Mouse (Mus musculus): ENCODE results near the gene Fosl2.

Fosl2 gene

GRCm38 (mm10) chr5:32135336-32136206, at the start of gene Fosl2:
Gene Fosl2 (plus strand): TSS chr5:32135801.
- DNase-seq (ENCODE audit: low read depth, low spot score): peak; percentile 97

DNA sequence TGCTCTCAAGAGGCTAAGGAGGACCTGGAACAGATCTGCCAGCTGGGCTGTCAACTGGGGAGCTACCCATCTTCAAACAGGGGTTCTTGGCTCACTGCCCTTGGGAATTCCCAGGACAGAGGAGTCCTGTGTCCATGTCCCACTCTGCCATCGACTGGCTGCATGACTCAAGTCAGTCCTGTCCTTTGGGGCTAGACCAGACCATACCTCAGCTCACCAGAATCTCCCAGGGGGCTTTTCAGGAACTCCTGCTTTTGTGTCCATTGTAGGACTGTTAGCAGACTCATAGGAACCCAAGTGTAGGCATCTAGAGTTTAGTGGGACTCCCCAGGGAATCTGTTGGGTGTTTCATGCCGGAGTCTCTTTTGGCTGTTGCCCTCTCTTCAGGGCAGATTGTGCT, 49.6 kb upstream of the Fosl2 start:
- DNase-seq (ENCODE audit: low read depth, low spot score): no peak

- no peak for DNase-seq (ENCODE audit: low read depth, low spot score)
Observed at GRCm38 (mm10) chr5:32086526-32087090, 49.0 kb upstream of the Fosl2 start.

GRCm38 (mm10) chr5:32089481-32089880, 46.1 kb upstream of the Fosl2 start:
- no peak for DNase-seq (ENCODE audit: low read depth, low spot score)

DNA sequence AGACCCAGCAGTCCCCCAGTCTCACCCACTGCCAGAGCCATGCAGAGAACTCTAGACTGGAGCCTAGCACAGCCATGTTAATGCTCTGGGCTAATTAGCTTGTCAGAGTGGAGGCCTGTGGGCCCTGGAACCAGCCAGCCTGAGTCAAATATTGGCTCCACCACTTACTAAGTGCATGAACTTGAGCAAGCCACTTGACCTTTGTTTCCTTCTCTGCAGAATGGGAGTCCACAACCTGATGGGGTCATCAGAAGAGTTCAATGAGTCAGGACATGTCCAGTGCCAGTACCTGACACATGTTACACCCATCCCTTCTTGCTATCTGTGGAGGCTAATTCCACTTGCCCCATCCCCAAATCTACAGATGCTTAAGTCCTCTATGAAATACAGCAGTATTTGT, 43.3 kb upstream of the Fosl2 start:
- no peak for DNase-seq (ENCODE audit: low read depth, low spot score)

- DNase-seq (ENCODE audit: low read depth, low spot score): no peak
Observed at GRCm38 (mm10) chr5:32098691-32099090, 36.9 kb upstream of the Fosl2 start.

GRCm38 (mm10) chr5:32102484-32102883, 33.1 kb upstream of the Fosl2 start:
- DNase-seq (ENCODE audit: low read depth, low spot score): no peak

- DNase-seq (ENCODE audit: low read depth, low spot score): no peak
Observed at GRCm38 (mm10) chr5:32102971-32103431, 32.6 kb upstream of the Fosl2 start.

GRCm38 (mm10) chr5:32103545-32103944, 32.1 kb upstream of the Fosl2 start:
- no peak for DNase-seq (ENCODE audit: low read depth, low spot score)

- peak; percentile 35 for DNase-seq (ENCODE audit: low read depth, low spot score)
Observed at GRCm38 (mm10) chr5:32104119-32104990, 31.2 kb upstream of the Fosl2 start.

GRCm38 (mm10) chr5:32106473-32107140, 29.0 kb upstream of the Fosl2 start:
- no peak for DNase-seq (ENCODE audit: low read depth, low spot score)

- no peak for DNase-seq (ENCODE audit: low read depth, low spot score)
Observed at GRCm38 (mm10) chr5:32110651-32111050, 24.9 kb upstream of the Fosl2 start.

- DNase-seq (ENCODE audit: low read depth, low spot score): no peak
Observed at GRCm38 (mm10) chr5:32112206-32112916, 23.2 kb upstream of the Fosl2 start.

DNA sequence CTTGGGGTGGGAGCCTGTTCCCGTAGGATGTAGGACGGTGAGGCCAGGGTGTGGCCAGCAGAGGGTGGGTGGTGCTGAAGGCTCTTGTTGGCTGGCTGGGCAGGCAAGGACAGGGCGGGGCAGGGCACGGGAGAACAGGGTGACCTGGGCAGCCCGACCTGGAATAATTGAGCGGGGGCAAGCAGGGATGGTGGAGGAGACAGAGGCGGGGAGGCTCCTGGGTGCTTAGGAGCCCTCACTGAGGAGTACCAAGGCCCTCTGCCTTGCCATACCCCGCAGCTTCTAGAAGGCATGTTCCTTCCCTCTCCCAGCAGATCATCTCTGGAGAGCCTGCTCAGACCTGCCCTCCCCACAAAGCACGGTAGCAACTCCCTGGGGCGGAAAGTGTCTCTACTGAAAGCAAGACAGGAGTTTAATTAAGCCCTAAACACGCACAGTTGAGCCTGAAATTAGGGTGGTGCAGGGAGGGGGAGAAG, 14.7 kb upstream of the Fosl2 start:
- no peak for DNase-seq (ENCODE audit: low read depth, low spot score)

DNA sequence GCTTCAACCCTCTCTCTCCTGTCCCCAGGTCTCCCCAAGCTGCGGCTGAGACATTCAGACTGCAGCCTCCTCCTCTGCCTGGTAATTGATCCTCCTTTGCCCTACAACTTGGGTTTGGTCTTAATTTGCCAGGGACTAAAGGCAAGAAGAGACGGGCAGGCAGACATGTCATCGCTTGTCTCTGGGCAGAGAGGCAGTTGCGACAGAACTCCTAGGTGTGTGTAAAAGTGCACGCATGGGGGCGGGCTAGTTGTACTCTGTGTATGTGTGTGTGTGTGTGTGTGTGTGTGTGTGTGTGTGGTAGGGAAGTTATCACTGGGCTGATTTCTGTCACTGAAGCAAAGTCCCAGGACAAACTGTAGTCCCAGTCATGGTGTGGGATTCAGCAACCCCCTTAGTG, 13.7 kb upstream of the Fosl2 start:
- DNase-seq (ENCODE audit: low read depth, low spot score): no peak

DNA sequence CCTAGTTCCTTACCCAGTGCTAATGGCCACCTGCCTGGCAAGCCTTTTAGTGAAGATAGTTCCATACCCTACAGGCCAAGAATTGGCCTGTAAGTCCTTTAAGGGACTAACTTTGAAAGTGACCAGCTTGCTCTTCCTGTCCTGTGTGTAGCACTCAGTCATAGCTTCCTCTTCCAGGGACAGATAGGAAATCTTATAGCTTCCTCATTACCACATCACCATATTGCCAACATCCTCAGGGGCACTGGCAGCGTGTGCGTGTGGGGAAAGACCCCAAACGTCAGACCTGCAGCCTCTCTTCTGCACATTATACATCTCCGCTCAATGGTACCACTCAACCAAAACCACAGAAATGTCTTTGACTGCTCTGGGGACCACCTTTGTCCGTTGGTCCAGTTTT, 13.2 kb upstream of the Fosl2 start:
- peak; percentile 6 for DNase-seq (ENCODE audit: low read depth, low spot score)

- no peak for DNase-seq (ENCODE audit: low read depth, low spot score)
Observed at GRCm38 (mm10) chr5:32124957-32125356, 10.6 kb upstream of the Fosl2 start.

DNA sequence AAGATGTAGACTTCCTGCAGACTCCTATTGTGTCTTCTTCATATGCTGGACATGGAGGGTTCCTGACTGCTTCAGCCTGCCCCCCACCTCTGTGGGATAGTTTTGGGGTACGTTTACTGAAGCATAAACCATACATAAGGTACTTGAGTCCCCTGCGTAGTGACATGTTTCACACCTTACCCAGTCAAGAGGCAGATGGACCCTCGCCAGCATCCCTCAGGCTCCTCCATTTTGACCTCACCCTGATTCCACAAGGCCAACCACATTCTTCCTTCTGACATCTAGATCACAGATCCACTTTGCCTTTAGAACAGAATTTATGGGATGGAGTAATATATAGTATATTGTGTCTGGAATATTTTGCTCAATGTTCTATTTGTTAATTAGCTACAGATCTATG, 8.4 kb upstream of the Fosl2 start:
- DNase-seq (ENCODE audit: low read depth, low spot score): no peak

DNA sequence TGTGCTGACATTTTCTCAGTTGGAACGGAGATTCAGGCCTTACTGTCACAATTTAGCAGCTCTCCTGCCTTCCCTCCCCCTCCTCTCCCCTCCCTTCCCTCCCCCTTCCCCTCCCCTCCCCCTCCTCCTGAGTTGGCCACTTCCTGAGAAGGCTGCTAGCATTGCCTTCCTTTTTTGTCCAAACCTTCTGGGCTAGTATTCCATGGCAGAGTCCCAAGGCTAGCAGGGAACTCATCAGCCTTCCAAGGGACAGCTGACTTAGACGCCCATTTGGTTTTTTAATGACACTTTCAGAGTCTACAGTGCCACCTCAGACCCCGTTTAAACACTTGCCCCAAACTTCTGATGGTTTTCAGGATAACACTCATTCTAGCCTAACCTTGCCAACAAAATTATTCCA, 7.7 kb upstream of the Fosl2 start:
- no peak for DNase-seq (ENCODE audit: low read depth, low spot score)

DNA sequence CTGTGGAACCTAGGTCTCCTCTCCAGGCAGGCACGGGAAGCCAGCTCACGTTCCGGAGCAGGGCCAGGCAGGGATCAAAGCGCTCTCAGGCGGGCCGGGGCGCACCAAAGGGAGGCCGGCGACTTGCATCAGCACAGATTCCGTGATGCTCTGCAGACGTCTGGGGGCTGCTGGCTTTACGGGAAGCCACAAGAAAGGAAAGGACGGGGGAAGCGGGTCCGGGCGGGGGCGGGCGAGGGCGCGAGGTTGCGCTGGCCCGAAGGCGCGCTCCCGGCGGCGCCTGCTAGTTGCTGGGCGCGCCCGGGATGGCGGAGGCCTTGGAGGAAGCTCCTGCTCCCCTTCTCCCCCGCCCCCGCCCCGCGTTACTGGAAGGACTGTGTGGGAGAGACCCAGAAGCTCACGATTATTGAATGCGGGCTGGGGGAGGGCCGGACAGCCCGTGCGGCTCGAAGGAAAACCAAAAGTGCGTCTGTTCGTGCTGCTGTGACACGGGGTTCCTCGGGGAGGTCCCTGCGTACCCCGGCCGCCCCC, 2.6 kb upstream of the Fosl2 start:
- DNase-seq (ENCODE audit: low read depth, low spot score): no peak

All from A20 (cell line).